Mouse (Mus musculus): ENCODE measurements at regions not wholly inside any gene's neighbourhood (a gene's known extent, or its start where the extent isn't known, plus 50 kb on each side); places are given as distances from the start of the nearest gene placed in this dataset.

- no peak for DNase-seq
Observed at GRCm38 (mm10) chr6:71012436-71012822, 56.1 kb downstream of the Foxi3 start.

DNA sequence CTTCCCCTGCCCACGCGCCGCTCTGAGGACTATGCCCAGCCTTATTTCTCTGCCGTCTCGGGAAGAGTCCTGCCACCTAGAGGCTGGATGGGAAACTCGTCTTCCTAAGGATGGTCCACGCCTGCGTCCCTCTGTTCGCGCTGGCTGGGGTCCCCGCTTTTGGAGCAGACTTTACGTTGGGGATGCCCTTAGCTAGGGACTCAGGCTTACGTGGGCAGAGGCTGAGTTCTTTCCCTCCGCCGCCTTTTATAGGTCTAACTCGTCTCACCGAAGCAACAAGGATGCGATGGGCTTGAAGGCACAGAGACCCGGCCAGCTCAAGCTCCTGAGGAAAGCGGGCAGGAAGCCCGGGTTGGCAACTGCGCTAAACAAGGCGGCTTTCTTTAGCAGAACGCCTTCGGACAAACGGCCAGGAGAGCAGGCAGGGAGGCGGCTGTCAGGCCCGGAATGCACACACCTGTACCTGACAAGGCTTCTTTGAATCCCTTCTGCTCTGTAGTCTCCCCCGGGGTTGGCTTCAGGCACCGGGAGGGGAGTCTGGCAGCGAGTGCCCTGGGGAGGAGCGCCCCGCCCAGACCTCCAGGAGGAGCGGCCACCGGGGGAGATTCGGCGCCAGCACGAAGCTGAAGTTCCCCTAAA, 56.6 kb downstream of the Foxi3 start:
- DNase-seq, result peak; percentile 29

DNA sequence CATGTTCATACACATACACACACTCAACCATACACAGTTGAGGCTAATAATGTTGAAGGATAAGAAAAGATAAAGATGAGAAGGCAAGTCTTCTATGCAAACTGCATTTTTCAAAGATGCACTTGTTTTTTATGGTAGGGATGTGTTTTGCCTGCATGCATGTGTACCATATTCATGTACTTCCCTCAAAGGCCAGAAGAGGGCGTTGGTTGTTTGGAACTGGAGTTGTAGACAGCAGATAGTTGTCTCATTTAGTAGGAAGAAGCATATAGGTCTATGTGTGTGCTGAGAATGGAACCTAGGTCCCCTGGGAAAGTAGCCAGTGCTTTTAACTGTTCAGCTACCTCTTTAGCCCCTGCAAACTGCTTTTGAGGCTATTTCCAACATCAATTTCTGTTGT, 60.1 kb downstream of the Foxi3 start:
- no peak for DNase-seq

GRCm38 (mm10) chr6:71021353-71021752, 65.0 kb downstream of the Foxi3 start:
- no peak for DNase-seq

GRCm38 (mm10) chr6:71025472-71025871, 69.1 kb downstream of the Foxi3 start:
- DNase-seq, result no peak

GRCm38 (mm10) chr6:71029663-71030062, 73.3 kb downstream of the Foxi3 start:
- DNase-seq, result no peak

- DNase-seq, result peak; percentile 45
Observed at GRCm38 (mm10) chr6:71030541-71030940, 74.2 kb downstream of the Foxi3 start.

DNA sequence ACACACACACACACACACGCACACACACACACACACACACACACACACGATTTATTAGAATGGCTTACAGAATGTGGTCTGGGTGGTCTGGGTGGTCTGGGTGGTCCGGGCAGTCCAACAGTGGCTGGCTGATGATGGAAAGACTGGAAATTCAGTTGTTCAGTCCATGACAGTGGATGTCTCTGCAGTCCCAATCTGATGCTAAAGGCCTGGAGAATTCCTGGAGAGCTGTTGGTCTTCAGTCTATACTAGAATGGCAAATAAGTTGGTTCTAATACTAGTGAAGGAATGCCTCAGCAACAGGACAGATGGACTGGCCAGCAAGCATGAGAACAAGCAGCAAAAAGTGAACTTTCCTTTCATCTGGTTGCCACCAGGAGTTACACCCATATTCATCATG, 87.9 kb downstream of the Foxi3 start:
- DNase-seq, result no peak

- no peak for DNase-seq
Observed at GRCm38 (mm10) chr6:71045261-71045660, 88.9 kb downstream of the Foxi3 start.

DNA sequence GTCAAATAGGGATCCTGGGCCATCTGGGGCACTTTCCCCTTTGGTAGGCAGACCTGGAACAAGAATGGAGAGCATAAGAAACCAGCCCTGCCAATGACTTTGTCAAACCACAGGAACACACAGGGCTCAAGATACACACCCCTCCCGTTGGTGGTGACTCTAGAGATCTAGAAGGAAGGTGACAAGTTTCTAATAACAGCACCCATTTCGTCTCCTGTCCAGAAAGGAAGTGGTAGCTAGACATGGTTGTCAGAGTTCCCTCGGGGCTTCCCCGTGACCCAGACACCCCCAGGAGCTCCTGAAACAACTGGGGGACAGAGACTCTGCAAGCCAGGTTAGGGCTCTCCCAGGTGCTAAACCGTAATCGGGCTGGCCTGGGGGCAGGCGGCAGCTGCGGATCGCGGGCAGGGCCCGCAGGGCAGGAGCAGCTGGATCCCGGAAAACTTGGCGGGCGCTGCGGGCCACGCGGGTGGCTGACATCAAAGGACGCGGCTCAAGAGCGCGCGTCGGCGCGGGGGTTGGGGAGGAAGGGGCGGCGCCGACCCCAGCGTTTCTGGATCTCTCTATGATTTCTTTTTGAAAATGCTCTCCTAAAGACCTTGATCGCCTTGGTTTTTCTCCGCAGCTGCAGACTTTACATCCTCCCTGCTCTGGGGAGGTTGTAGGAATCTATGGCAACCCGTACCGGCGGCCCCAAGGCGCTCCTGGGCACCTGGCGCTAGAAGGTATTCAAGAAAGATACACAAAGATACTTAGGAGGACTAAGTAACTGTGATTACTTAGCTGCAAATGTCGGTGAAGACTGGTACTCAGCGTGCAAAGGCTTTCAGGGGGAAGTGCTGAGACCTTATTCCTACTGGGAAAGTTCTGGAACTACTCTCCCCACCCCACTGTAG, 92.1 kb downstream of the Foxi3 start:
- peak; percentile 49 for DNase-seq

DNA sequence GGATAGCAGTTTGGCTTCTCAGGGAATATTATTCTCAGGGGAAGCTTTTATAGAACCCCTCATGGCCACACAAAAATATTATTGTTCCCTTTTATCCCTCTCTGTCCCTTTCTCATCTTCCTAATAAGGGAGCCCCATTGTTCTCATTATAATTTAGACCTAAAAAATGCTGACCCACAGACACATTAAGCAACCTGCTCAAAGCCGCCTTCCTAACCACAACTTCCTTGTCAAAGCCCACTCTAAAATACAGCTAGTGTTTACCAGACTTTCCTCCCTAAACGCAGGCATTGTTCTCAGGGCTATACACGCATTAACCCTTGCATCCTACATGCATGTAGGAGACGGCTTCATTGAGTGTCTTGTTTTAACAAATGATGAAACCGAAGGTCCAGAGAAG, 93.9 kb downstream of the Foxi3 start:
- DNase-seq, result no peak

GRCm38 (mm10) chr6:71050754-71051213, 93.5 kb downstream of the Thnsl2 start:
- no peak for DNase-seq

DNA sequence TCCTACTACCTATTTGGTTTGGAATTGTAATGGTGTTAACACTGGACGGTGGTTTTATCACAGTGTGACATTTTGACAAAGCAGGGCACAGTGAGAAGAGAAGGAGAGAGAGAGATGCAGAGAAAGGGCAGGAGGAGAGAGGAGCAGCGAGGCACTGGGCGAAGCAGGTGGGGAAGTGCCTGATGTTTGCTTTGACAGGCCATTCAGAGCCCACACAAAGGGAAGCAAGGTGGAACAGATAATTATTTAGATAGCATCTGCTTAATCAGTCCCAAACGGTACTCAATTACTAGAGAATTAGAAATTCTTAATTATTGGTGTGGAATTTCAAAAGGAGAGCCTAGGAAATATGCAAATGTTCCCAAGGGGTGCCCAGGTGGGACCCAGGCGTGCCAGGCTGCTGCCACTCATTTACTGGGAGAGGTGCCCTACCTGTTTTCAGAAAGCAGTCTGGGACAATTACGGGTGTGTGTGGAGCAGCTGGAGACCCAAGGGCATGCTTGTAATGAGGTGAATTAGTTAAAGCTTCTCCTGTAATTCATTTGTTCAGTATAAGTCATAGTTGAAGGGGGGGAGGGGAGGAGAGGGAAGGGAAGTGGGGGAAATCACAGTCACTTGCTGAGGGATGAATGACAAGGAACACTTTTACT, 86.9 kb downstream of the Thnsl2 start:
- DNase-seq, result no peak

DNA sequence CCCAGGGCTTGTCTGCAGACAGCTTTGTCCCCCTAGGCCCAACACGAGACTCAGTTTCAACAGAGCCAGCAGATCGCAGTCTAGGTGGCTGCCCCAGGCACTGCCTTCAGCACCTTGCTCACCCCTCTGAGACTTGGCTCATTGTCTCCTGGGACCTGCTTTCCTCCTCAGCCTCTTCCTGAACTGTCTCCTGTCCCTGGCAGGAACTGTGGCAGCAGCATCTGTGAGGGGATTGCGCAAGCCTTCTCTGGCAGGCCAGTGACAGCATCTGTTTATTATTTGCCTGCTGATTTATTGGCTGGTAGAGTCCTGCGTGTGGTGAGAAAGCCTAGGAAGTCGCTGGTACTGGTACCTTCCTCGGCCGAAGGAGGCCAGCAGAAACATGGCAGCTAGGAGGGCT, 84.1 kb downstream of the Thnsl2 start:
- no peak for DNase-seq

DNA sequence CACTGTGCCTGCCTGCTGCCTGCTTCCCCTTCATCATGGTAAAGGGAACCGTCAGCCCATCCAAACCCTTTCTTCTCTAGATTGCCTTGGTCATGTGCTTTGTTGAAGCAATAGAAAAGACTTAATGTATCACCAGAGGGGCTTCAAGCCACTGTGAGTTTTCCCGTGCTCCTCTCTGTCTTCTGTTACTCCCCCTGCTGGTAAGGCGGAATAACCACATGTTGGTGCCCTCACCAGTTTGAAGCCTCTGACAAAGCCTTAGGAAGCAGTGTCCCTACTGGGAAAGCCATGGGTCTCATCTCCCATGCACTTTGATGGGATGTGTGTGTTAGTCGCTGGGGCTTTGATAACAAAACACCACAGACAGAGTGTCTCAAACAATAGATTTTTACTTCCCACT, 81.3 kb downstream of the Thnsl2 start:
- DNase-seq, result no peak

DNA sequence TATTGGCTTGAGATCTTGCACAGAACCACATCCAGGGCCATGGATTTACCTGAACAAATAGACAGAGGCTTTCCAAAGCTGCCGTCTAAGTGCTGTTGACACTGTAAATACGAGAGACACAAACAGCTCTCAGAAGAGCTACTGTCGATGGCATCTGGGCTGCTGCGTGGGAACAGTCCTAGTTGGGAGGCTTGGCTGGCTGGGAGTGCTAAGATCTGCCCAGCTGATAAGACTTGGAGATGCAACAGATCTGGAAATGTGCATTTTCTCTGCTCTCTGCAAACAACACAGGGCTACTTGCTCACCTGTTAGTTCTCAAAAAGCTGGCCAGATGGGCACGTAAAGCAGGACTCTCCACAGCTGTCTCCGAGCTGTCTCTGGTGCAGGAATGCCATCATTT, 78.8 kb downstream of the Thnsl2 start:
- no peak for DNase-seq

DNA sequence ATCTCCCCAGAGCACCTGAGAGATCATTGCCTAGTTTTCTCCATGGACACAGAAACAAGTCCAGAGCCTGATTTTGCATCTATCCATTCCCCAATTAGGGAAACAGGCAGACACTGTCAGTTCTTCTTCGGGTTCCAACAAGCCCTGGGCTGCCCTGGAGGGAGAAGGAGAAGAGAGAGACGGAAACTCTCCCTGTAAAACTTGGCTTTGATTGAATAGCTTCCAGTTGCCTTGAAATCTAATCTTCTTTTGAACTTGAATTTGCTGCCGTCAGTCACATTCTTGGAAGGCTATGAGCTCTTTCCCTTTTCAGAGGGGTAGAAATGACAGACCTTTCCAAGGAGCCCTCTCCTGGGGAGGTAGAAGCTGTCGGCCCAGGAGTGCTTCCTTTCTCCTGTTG, 75.0 kb downstream of the Thnsl2 start:
- no peak for DNase-seq

DNA sequence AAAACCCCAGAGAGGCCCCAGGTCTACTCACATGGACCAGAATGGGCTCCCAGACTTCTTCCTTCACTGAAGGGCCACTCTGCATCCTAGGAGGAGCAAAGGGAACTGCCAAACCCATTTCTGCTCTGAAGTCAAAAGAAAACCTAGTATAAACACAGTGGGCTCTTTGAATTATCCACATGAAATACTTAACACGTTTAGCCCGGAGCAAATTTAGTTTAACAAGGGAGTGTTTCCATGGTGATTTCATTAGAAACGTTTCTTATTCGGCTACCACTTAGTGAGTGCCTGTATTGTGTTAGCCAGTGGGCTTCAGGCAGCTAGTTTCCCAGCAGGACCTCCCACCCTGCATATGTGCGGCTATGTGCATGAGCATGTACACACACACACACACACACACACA, 69.4 kb downstream of the Thnsl2 start:
- DNase-seq, result no peak
